Mouse (Mus musculus) liver, embryonic 14.5 days (tissue): ENCODE measurements around the gene Patj. TPM values are rescaled to one million over a fixed set of nuclear protein-coding genes. Genes with fewer than 3 reads are reported as not detected.
A peak's percentile ranks its signal among the peaks of the same experiment; 100 is the strongest.

Source experiments
- ATAC-seq: fragments of 200-750 bp; cut with Nextera tagmentation; 2 replicates; pipeline ENCODE4 v1.8.0; 2017; ENCODE audit warnings: moderate number of reproducible peaks, mild to moderate bottlenecking, moderate library complexity; ENCODE audit not compliant: insufficient read depth
- DNase-seq, 3 experiments: peaks; one replicate each; pipeline ENCODE4 v3.0.0-alpha.2; 2012 to 2013; ENCODE audit warnings: low read depth in 3 of 3, low spot score in 3 of 3
- H3K27ac ChIP-seq: fragments of 300-500 bp; sonication (generic); 2 replicates; pipeline ENCODE4 v1.5.1; 2014; ENCODE audit warnings: moderate library complexity, mild to moderate bottlenecking, control low read depth, inconsistent platforms
- H3K27me3 ChIP-seq: fragments of 300-500 bp; sonication (generic); 2 replicates; pipeline ENCODE4 v1.6.1; 2014; ENCODE audit warnings: mild to moderate bottlenecking, low read length, moderate library complexity; ENCODE audit not compliant: control insufficient read depth, insufficient read depth
- H3K36me3 ChIP-seq: fragments of 300-500 bp; sonication (generic); replicated peaks from 2 replicates; pipeline ENCODE4 v1.6.1; 2014; ENCODE audit warnings: low read depth; ENCODE audit not compliant: control insufficient read depth, insufficient read depth
- H3K4me1 ChIP-seq, 2 experiments: fragments of 200-500 bp in 1 of 2; fragments of 300-500 bp in 1 of 2; sonication (generic) in 1 of 2; replicated peaks; 2 replicates each; pipeline ENCODE4 v1.6.1; 2012 to 2014; ENCODE audit warnings: antibody characterized with exemption in 1 of 2, inconsistent platforms in 1 of 2, low read length in 1 of 2; ENCODE audit not compliant: control insufficient read depth in 2 of 2, insufficient read depth in 2 of 2
- H3K4me2 ChIP-seq: fragments of 300-500 bp; sonication (generic); 2 replicates; pipeline ENCODE4 v1.6.1; 2014; ENCODE audit warnings: low read depth, mild to moderate bottlenecking, control low read depth, moderate library complexity
- H3K4me3 ChIP-seq, 2 experiments: fragments of 200-500 bp in 1 of 2; fragments of 300-500 bp in 1 of 2; sonication (generic) in 1 of 2; 2 replicates each; pipeline ENCODE4 v1.5.1; 2012 to 2014; ENCODE audit warnings: low read depth in 2 of 2, low read length in 2 of 2, mild to moderate bottlenecking in 2 of 2, control low read depth in 1 of 2, inconsistent platforms in 1 of 2, moderate library complexity in 1 of 2; ENCODE audit not compliant: insufficient read depth in 1 of 2
- H3K9ac ChIP-seq: fragments of 300-500 bp; sonication (generic); replicated peaks from 2 replicates; pipeline ENCODE4 v1.6.1; 2014; ENCODE audit warnings: mild to moderate bottlenecking, control low read depth, moderate library complexity
- H3K9me3 ChIP-seq: fragments of 300-500 bp; sonication (generic); 2 replicates; pipeline ENCODE4 v1.6.1; 2016; ENCODE audit warnings: low read length, mixed read lengths; ENCODE audit not compliant: control insufficient read depth
- CTCF ChIP-seq: IDR thresholded peaks from 2 replicates; pipeline ENCODE4 v1.5.1; 2016; ENCODE audit warnings: antibody characterized with exemption, low read depth, control low read depth
- EP300 ChIP-seq: IDR thresholded peaks from 2 replicates; pipeline ENCODE4 v1.6.1; 2016; ENCODE audit warnings: antibody characterized with exemption, low read depth
- WGBS: fragments of 180-500 bp; shearing (Covaris S2); extraction: QIAGEN DNeasy Blood & Tissue Kit; methylation state at CpG from one replicate; pipeline ENCODE4 v1.1.7; 2014; ENCODE audit not compliant: insufficient replicate concordance; 5-methylcytosine and 5-hydroxymethylcytosine counted together
- polyA plus RNA-seq, 2 experiments: library from polyadenylated mRNA; depleted of rRNA in 1 of 2; stranded (reverse) in 1 of 2; unstranded in 1 of 2; fragments of >200 nt; fragmentation: Nextera tagmentation in 1 of 2; extraction: Ambion mirVana in 1 of 2; gene quantifications; 2 replicates each; pipeline versions ENCODE4 v1.2.1 to v1.2.3; 2012 to 2014

The Patj gene
- polyA plus RNA-seq, 2 experiments, result 1.1 to 1.6 TPM

DNA sequence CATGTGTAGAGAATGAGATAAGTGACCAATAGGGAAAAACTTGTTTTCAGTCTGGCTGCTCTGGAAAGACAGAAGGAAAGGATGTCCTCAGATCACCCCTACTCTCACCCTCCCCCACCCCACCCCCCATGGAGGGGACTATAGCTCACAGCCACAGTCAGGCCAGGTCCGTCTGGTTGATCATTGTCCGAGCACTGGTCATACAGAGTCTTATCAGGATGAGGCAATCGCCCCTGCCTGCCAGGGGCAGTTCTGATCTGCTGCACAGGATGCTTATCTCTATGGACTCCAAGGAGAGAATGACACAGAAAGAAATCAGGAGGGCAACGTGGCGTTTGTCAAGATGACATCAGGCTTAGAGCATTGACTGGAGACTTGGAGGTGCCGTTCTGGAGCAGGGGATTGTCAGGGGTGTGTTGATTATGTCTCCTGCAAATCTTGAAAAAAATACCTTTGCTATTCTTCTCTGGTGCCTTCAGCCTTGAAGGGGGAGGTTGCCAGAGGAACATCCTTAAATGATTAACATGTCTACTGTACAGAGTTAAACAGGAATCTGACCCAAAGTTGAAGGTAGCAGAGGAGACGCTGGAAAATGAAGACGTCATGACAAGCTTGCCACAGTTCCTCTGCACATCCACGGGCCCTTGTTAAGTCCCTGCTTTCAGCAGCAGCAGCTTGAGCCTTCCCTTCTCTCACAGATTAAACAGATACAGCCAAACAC is 298.0 kb downstream of the Patj start:
- WGBS, result 28% methylated on average over 9 of the region's 9 CpGs
- no peak overlapping the region for H3K27ac ChIP-seq
- peak; percentile 82 for ATAC-seq

DNA sequence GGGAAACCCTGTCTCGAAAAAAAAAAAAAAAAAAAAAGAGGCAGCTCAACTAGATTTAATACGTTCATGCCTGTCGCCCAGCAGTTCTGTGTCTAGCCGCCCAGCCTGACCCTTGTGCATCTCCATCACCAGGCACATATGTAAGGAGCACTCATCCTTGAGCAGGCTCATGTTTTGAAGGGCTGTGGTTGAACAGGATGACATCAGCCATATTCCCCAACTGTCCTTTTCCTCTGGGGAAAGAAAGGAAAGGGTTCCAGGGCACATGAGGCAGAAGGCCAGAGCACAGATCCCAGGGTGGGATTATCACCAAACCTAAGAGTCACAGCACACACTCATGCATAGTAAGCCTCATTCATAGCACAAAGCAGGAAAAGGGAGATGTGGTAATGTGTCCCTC is 302.3 kb downstream of the Patj start:
- Histone ChIP-seq H3K4me3 (no peak overlapping the region), H3K27me3 (no peaks in the 10 kb centered on the region), H3K9ac (no peak overlapping the region), H3K4me2 (no peak overlapping the region), H3K9me3 (no peaks in the 10 kb centered on the region), H3K4me1 (peaks cover 0 to 2% of the 10 kb centered on the region in 2 experiments; a peak in 1 of 4 replicates), H3K27ac (no peak overlapping the region), H3K36me3 (no peaks in the 10 kb centered on the region)
- TF ChIP-seq EP300, result no peak
- no peak for TF ChIP-seq CTCF
- ATAC-seq (no peak), DNase-seq (no peak)
- WGBS, result 55% methylated on average over 4 of the region's 4 CpGs

More for the DNA sequence above, 298.0 kb downstream of the Patj start:
- Histone ChIP-seq H3K36me3 (no peaks in the 10 kb centered on the region), H3K4me3 (no peak overlapping the region), H3K9me3 (no peaks in the 10 kb centered on the region), H3K4me2 (0 out of 2 replicates have a peak overlapping the region, but pooled peaks have one; percentile 7), H3K9ac (no peak overlapping the region), H3K4me1 (0 out of 4 replicates have a peak, but pooled peaks cover 0 to 2% of the 10 kb centered on the region in 2 experiments), H3K27me3 (no peaks in the 10 kb centered on the region)
- DNase-seq, result peak; percentile 14 to 41 (median 26)
- TF ChIP-seq EP300 (no peak), CTCF (no peak)

DNA sequence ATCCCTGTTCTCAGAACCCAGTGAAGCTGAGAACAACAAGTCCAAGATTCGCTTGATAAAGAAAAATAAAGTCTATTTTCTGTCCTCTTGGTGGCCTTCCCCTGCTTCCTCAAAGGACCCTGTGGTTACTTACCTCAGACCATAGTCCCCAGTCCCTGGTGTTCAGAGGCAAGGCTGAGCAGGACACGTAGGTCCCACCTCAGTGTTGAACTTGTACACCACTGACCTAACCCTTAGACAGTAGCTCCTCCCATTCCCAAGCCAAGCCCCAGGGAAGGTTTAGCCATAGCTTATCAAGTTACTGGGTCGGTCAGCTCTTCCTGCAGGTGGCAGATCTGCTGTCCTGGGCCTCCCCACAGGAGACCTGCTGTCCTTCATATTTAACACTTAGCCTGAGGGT is 303.3 kb downstream of the Patj start:
- Histone ChIP-seq H3K36me3 (no peaks in the 10 kb centered on the region), H3K4me2 (no peak overlapping the region), H3K9me3 (no peaks in the 10 kb centered on the region), H3K9ac (no peak overlapping the region), H3K4me3 (no peak overlapping the region), H3K4me1 (peaks cover 0 to 2% of the 10 kb centered on the region in 2 experiments; a peak in 1 of 4 replicates), H3K27me3 (no peaks in the 10 kb centered on the region), H3K27ac (no peak overlapping the region)
- DNase-seq (no peak), ATAC-seq (no peak)
- TF ChIP-seq CTCF (no peak), EP300 (no peak)
- 10% methylated on average over 3 of the region's 3 CpGs for WGBS

DNA sequence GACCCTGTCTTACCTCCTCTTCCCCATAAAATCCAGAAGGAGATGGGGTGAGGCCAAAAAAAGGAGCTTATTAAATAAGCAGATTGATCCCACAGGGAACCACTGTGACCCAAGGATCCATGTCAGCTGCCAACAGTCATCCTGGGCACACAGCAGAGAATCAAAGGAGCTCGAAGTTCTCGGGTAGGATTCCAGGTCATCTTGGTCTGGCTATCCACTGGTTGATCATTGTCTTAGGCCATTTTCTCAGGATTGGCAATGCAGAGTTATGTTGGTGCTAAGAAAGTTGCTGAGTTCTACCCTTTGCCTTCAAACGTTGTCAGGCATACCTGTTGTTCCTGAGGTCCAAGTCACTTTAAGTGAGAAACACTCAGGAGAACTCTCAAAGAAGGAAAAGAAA is 304.6 kb downstream of the Patj start:
- no peaks in the 10 kb centered on the region; a peak in 1 of 4 replicates for H3K4me1 ChIP-seq
- ATAC-seq (no peak), DNase-seq (no peak)
- no peak overlapping the region for H3K9ac ChIP-seq
- no peaks in the 10 kb centered on the region for H3K27me3 ChIP-seq
- no peaks in the 10 kb centered on the region for H3K36me3 ChIP-seq
- H3K4me2 ChIP-seq, result no peak overlapping the region
- TF ChIP-seq CTCF, result no peak
- TF ChIP-seq EP300, result no peak
- no peak overlapping the region for H3K4me3 ChIP-seq
- no peaks in the 10 kb centered on the region for H3K9me3 ChIP-seq
- 46% methylated on average over 3 of the region's 3 CpGs for WGBS
- H3K27ac ChIP-seq, result no peak overlapping the region

DNA sequence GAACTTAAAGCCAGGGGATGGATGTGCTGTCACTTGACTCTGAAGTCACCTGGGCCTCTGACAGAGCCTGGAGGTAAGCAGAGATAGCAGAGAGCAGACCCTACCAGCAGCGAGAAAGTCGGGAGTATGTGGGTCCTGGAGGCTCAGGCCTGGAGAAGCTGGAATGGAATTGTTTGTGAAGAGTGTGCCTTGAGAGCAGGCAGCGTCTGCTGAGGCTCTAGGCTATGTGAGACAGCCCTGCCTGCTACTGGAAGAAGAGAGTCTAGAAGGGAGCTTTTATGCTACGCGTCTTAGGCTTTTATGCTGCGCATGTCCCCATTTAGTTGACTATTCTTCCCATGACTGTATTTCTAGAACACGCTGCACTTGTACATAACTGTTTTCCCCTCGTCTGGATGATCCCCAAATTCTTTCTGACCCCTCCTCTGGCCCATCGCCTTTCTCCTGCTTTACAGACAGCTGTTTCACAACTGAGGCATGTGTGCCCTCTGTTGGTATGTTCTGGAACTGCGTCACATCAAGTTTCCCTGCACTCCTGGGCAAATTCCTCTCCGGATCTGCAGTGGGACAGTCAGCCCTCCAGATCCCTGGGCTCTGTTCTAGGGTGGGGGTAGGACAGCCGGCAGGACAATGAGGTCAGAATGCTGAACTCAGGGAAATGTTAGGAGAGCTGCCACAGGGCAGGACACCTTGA is 306.8 kb downstream of the Patj start:
- H3K27ac ChIP-seq, result no peak overlapping the region
- H3K4me3 ChIP-seq, result no peak overlapping the region
- ATAC-seq (no peak), DNase-seq (peak in 2 of 3 experiments; percentile 3 to 14)
- no peaks in the 10 kb centered on the region for H3K27me3 ChIP-seq
- TF ChIP-seq EP300 (no peak), CTCF (peak; percentile 78)
- 26% methylated on average over 12 of the region's 12 CpGs for WGBS
- no peaks in the 10 kb centered on the region; a peak in 1 of 4 replicates for H3K4me1 ChIP-seq
- H3K36me3 ChIP-seq, result no peaks in the 10 kb centered on the region
- H3K9me3 ChIP-seq, result no peaks in the 10 kb centered on the region
- H3K4me2 ChIP-seq, result no peak overlapping the region
- no peak overlapping the region for H3K9ac ChIP-seq
